Mouse (Mus musculus) heart, embryonic 11.5 days (tissue): ENCODE results near the gene Dock4. TPM values are rescaled to one million over a fixed set of nuclear protein-coding genes. Genes with fewer than 3 reads are reported as not detected.

Source experiments
- ATAC-seq: fragments of 200-750 bp; cut with Nextera tagmentation; replicated peaks from 2 replicates; pipeline ENCODE4 v1.8.0; 2017; ENCODE audit warnings: moderate library complexity; ENCODE audit not compliant: insufficient number of reproducible peaks, low FRiP score, low TSS enrichment
- H3K27ac ChIP-seq: fragments of 300-500 bp; sonication (generic); 2 replicates; pipeline ENCODE4 v1.5.1; 2014; ENCODE audit warnings: mild to moderate bottlenecking, low read depth, low read length
- H3K27me3 ChIP-seq: fragments of 300-500 bp; sonication (generic); 2 replicates; pipeline ENCODE4 v1.6.1; 2014; ENCODE audit warnings: mild to moderate bottlenecking, low read length, mixed read lengths; ENCODE audit not compliant: control insufficient read depth, insufficient read depth
- H3K36me3 ChIP-seq: fragments of 300-500 bp; sonication (generic); 2 replicates; pipeline ENCODE4 v1.6.1; 2014; ENCODE audit warnings: mild to moderate bottlenecking, low read length, moderate library complexity, mixed read lengths; ENCODE audit not compliant: control insufficient read depth, insufficient read depth
- H3K4me1 ChIP-seq: fragments of 300-500 bp; sonication (generic); 2 replicates; pipeline ENCODE4 v1.6.1; 2014; ENCODE audit warnings: low read length; ENCODE audit not compliant: control insufficient read depth, insufficient read depth
- H3K4me2 ChIP-seq: fragments of 300-500 bp; sonication (generic); 2 replicates; pipeline ENCODE4 v1.6.1; 2014; ENCODE audit warnings: mild to moderate bottlenecking, moderate library complexity
- H3K4me3 ChIP-seq: fragments of 300-500 bp; sonication (generic); 2 replicates; pipeline ENCODE4 v1.5.1; 2014; ENCODE audit warnings: low read depth, low read length
- H3K9ac ChIP-seq: fragments of 300-500 bp; sonication (generic); 2 replicates; pipeline ENCODE4 v1.6.1; 2014; ENCODE audit warnings: mild to moderate bottlenecking, low read depth, low read length, moderate library complexity
- H3K9me3 ChIP-seq: fragments of 300-500 bp; sonication (generic); replicated peaks from 2 replicates; pipeline ENCODE4 v1.6.1; 2016; ENCODE audit warnings: low read length; ENCODE audit not compliant: control insufficient read depth
- WGBS: fragments of 180-500 bp; shearing (Covaris S2); extraction: QIAGEN DNeasy Blood & Tissue Kit; methylation state at CpG from one replicate; pipeline ENCODE4 v1.1.7; 2014; ENCODE audit not compliant: insufficient replicate concordance; 5-methylcytosine and 5-hydroxymethylcytosine counted together
- polyA plus RNA-seq: library from polyadenylated mRNA; unstranded; fragments of >200 nt; fragmentation: Nextera tagmentation; extraction: Ambion mirVana; gene quantifications from 2 replicates; pipeline ENCODE4 v1.2.1, GENCODE M21; 2014

Dock4 gene
- polyA plus RNA-seq, 1 experiment from 2014 or later = 8.1 TPM

DNA sequence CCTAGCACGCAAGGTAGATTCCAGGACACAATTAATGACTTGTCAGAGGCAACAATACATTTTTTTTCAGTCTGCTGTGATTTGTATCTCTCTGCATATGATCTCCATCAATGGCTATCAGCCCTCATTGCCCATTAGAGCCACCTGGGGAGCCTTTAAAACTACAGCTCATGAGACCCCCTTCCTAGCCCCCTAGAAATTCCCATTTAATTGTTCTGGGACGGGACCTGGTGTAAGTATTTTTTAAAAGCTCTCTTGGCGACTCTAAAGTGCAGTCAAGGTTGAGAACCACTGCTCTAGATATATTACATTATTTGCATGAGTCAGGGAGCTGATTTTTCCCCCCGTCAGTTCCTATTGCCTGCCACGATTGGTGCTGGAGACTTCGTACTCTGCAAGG, 200.1 kb downstream of the Dock4 start:
- no peak overlapping the region for H3K27ac ChIP-seq
- 81% methylated on average over 6 of the region's 6 CpGs for WGBS

DNA sequence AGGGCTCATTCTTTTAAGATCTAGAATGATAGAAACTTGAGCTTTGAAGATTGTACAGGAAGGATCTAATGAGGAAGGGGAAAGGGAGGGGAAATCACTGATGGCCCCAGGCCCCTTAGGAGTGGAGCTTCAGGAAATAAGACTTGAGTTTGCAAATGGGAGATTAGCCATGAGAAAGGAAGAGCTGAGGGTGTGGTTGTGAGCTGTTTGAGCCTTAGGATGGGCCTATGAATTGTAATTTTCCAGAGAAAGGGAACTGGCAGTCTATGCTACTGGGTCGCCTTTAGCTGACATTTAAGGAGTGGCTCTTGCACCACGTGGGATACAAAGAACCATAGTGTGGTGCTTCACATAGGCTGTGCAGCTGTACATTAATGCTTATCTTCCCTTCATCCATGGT, 208.6 kb downstream of the Dock4 start:
- H3K9ac ChIP-seq = no peak overlapping the region
- H3K4me2 ChIP-seq = no peak overlapping the region
- no peak for ATAC-seq
- H3K4me1 ChIP-seq = no peaks in the 10 kb centered on the region
- H3K9me3 ChIP-seq = no peaks in the 10 kb centered on the region
- no peak overlapping the region for H3K27ac ChIP-seq
- no peak overlapping the region for H3K4me3 ChIP-seq
- H3K36me3 ChIP-seq = no peaks in the 10 kb centered on the region
- H3K27me3 ChIP-seq = no peaks in the 10 kb centered on the region
- WGBS = 65% methylated on average over 2 of the region's 2 CpGs

More for the DNA sequence above, 200.1 kb downstream of the Dock4 start:
- H3K9ac ChIP-seq = no peak overlapping the region
- no peaks in the 10 kb centered on the region for H3K36me3 ChIP-seq
- ATAC-seq = no peak
- H3K27me3 ChIP-seq = no peaks in the 10 kb centered on the region
- no peak overlapping the region for H3K4me2 ChIP-seq
- H3K9me3 ChIP-seq = no peaks in the 10 kb centered on the region
- no peak overlapping the region for H3K4me3 ChIP-seq
- no peaks in the 10 kb centered on the region for H3K4me1 ChIP-seq

DNA sequence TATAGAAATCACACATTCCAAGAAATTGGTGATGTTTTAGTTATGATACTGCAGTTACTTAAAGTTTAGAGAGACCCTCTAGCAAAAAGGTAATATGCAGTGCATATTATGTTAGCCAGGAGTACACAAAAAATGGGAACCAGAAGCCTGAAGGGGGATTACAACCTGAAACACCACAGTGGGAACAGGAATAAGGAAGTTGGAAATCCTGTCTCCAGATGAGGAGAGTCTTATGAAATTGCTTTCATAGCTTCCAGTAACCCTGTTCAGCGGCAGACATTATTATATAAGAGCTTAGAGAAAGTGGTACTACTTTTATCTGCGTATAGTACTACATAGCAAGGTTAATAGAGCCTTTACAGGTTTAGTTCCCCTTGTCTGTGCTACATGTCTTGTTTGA, 210.1 kb downstream of the Dock4 start:
- ATAC-seq = no peak
- H3K4me3 ChIP-seq = no peak overlapping the region

DNA sequence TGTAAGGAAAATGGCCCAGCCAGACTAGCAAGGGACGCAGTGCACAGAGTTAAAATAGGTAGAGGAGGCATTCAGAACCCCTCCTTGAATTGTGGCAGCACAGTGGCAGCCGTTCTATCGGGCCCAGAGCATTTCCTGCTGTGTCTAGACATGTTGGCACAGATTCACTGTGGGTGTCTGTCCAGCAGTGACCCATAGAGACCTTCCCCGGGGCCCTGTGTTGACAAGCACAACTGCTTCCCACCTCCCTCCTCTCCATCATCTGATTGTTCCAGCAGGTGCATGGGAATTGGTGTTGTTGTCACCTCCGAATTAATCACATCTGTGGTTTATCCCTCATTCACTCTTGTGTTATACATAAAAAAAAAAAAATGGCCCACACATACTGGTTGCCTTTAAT, 210.7 kb downstream of the Dock4 start:
- Histone ChIP-seq H3K36me3 (no peaks in the 10 kb centered on the region), H3K27ac (no peak overlapping the region), H3K4me1 (no peaks in the 10 kb centered on the region), H3K9ac (no peak overlapping the region), H3K9me3 (no peaks in the 10 kb centered on the region), H3K4me3 (no peak overlapping the region), H3K4me2 (no peak overlapping the region), H3K27me3 (no peaks in the 10 kb centered on the region)
- WGBS = 67% methylated on average over 5 of the region's 5 CpGs
- ATAC-seq = no peak

More for the DNA sequence above, 210.1 kb downstream of the Dock4 start:
- no peak overlapping the region for H3K27ac ChIP-seq
- no peaks in the 10 kb centered on the region for H3K4me1 ChIP-seq
- H3K4me2 ChIP-seq = no peak overlapping the region
- H3K36me3 ChIP-seq = no peaks in the 10 kb centered on the region
- no peaks in the 10 kb centered on the region for H3K27me3 ChIP-seq
- no peaks in the 10 kb centered on the region for H3K9me3 ChIP-seq
- H3K9ac ChIP-seq = no peak overlapping the region
- 84% methylated on average over 2 of the region's 2 CpGs for whole genome bisulfite sequencing

DNA sequence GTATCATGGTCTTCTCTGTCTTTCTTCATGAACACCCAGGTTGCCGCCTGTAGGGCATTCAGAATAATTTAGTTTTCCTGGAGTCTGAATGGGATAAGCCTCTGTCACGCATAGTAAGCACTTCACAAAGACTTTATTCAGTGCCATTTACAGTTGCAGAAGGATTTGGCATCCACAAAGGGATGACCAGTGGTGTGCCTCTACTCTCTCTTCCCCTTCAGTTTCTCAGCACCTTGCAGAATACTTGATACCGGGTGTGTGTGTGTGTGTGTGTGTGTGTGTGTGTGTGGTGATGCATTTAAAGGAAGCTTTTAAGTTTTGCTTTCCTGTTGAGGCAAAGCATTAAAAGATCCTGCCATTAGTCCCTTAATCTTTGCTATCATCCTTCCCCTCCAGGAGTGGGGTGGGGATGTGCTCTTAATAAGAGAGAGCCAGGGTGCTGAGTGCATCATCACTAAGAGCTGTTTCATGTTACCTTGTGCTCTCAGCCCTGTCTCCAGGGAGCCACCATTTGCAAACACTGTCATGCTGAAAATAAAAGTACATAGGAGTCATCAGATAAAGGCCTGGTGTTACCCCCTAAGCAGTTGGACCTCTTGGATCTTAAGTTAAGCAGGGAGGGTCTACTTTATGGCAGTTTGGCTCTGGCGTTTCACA, 211.6 kb downstream of the Dock4 start:
- H3K4me1 ChIP-seq = no peaks in the 10 kb centered on the region
- H3K36me3 ChIP-seq = no peaks in the 10 kb centered on the region
- no peak overlapping the region for H3K27ac ChIP-seq
- no peak overlapping the region for H3K4me3 ChIP-seq
- H3K9ac ChIP-seq = no peak overlapping the region
- H3K9me3 ChIP-seq = no peaks in the 10 kb centered on the region
- H3K27me3 ChIP-seq = no peaks in the 10 kb centered on the region
- H3K4me2 ChIP-seq = no peak overlapping the region
- 64% methylated on average over 4 of the region's 4 CpGs for WGBS
- no peak for ATAC-seq

DNA sequence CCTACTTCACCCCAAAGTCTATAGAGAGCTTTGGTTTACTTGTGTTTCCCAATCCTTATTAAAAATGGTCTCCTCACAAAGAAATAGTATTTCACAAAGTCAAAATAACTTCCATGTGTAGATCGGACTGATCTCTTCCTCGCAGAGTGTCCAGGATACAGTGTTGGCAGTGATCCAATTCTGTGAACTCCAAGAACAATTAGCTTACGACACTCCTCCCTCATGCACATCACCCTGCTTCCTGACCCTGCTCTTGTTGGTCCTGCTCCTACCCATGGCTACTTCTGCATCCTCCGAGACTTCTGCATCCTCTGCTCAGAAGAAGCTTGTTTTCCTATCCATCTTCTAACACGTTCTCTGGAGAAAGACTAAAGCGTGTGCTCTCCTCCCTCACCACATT, 213.9 kb downstream of the Dock4 start:
- Histone ChIP-seq H3K9me3 (no peaks in the 10 kb centered on the region), H3K36me3 (no peaks in the 10 kb centered on the region), H3K4me2 (no peak overlapping the region), H3K27ac (no peak overlapping the region), H3K4me3 (no peak overlapping the region), H3K27me3 (no peaks in the 10 kb centered on the region), H3K9ac (no peak overlapping the region), H3K4me1 (no peaks in the 10 kb centered on the region)
- ATAC-seq = no peak
- 65% methylated on average over 6 of the region's 6 CpGs for WGBS

DNA sequence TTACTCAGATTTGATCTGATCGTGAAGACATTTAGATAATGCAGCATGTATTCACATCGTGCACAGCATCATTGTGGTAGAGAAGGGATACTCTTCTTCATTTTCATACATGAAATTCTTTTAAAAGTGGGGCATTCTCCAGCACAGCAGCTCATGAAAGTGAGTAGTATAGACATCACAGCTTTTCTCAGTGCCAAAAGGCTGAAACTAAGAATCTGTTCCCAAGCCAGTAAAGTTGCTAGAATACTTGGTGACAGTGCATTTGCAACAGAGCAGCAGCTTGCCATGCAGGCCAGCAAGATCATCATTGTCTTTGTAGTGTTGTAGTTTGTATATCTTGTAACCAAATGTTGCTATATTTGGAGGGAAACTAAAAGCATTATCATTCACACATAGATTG, 223.7 kb downstream of the Dock4 start:
- Histone ChIP-seq H3K4me3 (no peak overlapping the region), H3K27ac (no peak overlapping the region), H3K27me3 (no peaks in the 10 kb centered on the region), H3K9ac (no peak overlapping the region), H3K4me1 (no peaks in the 10 kb centered on the region; the same call in 1 of the 2 replicates), H3K4me2 (no peak overlapping the region), H3K9me3 (no peaks in the 10 kb centered on the region), H3K36me3 (no peaks in the 10 kb centered on the region)
- 74% methylated on average over 2 of the region's 2 CpGs for WGBS
- no peak for ATAC-seq

DNA sequence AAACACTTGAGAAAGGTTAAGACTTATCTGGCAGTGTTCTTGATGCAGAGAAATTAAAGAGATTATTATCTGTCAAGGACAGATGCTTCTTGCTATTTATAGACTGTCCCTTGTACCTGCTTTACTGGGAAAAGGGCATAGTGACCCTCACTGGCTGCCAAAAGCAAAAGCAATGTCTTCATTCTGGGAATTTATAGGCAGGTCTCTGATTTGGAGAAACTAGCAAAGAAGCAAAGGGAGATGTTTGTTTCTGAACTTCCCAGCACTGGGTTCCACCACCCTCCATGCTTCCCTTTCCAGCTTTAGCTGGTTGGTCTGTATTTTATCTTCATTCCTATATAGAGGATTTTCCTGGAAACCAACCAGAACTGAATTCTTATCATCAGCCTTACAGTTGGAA, 225.0 kb downstream of the Dock4 start:
- Histone ChIP-seq H3K27ac (no peak overlapping the region), H3K4me2 (no peak overlapping the region), H3K27me3 (no peaks in the 10 kb centered on the region), H3K4me3 (no peak overlapping the region), H3K9ac (no peak overlapping the region), H3K4me1 (no peaks in the 10 kb centered on the region; the same call in 1 of the 2 replicates), H3K9me3 (no peaks in the 10 kb centered on the region), H3K36me3 (no peaks in the 10 kb centered on the region)
- no peak for ATAC-seq

DNA sequence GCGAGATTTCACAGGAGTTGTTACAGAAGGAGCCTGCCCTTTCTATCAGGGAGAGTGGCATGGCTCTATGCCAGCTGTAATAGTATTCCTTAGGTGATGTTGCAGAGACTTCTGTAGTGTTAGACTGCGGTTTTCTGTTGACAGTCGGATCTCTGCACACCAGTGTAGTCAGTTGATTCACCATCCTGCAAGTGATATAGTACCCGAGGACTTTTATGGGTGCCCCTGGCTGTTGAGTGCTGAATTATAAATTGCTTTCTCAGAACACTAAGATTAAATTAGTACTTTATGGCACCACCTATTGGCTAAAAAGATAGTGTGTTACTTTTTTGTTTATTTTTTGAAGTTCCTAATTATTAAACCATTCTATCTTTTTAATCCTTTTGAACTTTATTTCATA, 234.0 kb downstream of the Dock4 start:
- no peak overlapping the region for H3K4me2 ChIP-seq
- no peaks in the 10 kb centered on the region for H3K9me3 ChIP-seq
- no peaks in the 10 kb centered on the region for H3K36me3 ChIP-seq
- H3K27me3 ChIP-seq = no peaks in the 10 kb centered on the region
- no peak overlapping the region for H3K4me3 ChIP-seq
- 60% methylated on average over 4 of the region's 4 CpGs for WGBS
- no peaks in the 10 kb centered on the region for H3K4me1 ChIP-seq
- ATAC-seq = no peak
- no peak overlapping the region for H3K9ac ChIP-seq
- H3K27ac ChIP-seq = no peak overlapping the region
